Mouse (Mus musculus): ENCODE results near the gene Zbtb41.

- TF ChIP-seq CTCF (IDR thresholded peaks at IDR 0.05), result no peak
- TF ChIP-seq EP300 (IDR thresholded peaks at IDR 0.05), result no peak
Measured at GRCm38 (mm10) chr1:139423931-139424330, 1.8 kb downstream of the Zbtb41 start.
